Mouse (Mus musculus): ENCODE data around the gene Ano1. TPM values are rescaled to one million over a fixed set of nuclear protein-coding genes. Genes with fewer than 3 reads are reported as not detected.

The Ano1 gene
- polyA plus RNA-seq, 1 experiment from 2014 or later: 1.8 TPM

DNA sequence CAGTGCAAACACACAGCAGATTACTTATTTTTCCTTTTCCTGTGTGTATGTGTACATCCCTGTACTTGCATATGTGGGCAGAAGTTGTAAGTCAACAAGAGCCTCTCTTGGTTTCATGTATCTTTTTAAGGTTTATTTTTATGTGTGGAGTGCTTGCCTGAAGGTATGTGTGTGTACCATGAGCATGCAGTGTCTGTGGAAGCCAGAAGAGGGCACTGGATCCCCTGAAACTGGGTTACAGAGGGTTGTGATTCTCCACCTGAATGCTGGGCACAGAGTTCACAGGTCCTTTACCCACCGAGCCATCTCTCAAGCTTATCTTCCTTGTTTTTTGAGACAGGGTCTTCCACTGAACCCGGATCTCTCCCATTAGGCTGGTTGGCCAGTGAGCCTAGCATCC lies 81.9 kb downstream of the Ano1 start:
- WGBS: 91% methylated on average over 2 of the region's 2 CpGs
- no peak for ATAC-seq (ENCODE audit: insufficient number of reproducible peaks, insufficient read depth, low FRiP score, low TSS enrichment, low read depth)
- no peaks in the 10 kb centered on the region for H3K36me3 ChIP-seq
- H3K27me3 ChIP-seq: no peaks in the 10 kb centered on the region
- peaks cover 17% of the 10 kb centered on the region for H3K4me1 ChIP-seq (replicated peaks)
- H3K9ac ChIP-seq (replicated peaks): no peak overlapping the region
- no peak overlapping the region for H3K27ac ChIP-seq
- H3K4me3 ChIP-seq (replicated peaks): no peak overlapping the region
- no peaks in the 10 kb centered on the region for H3K9me3 ChIP-seq
- no peak overlapping the region for H3K4me2 ChIP-seq

DNA sequence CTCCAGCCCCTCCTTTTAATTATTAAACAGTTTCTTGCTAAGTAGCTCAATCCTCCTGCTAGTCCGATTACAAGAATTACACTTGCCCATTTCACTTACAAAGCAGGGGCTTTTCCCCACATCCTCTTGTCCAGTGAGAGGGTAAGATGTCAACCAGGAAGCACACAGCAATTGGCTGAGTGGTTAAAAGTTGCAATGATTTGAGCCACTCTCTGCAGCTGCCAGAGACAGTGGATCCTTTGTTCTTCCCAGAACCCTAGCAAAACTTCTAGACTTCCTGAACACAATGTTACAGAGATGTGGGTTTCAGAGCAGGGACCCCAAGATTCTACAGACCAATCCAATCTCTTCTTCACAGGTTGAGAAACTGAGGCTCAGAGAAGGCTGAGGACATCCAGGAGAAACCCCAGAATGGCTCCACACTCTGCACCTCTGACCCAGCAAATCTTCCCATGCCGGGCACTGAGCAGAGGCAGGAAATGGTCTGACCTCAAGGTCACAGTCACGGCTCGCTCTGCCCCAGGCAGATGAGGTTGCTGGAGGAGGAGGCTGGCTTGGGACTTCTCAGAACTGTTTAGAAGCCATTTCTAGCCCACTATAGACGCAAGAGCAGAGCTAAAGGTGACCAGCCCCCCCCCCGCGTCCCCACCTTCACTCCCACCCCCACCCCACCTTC lies 83.0 kb downstream of the Ano1 start:
- peak overlapping the region; percentile 62; the same call in 1 of the 2 replicates for H3K27ac ChIP-seq
- WGBS: 16% methylated on average over 7 of the region's 7 CpGs
- ATAC-seq (ENCODE audit: insufficient number of reproducible peaks, insufficient read depth, low FRiP score, low TSS enrichment, low read depth): no peak
- no peaks in the 10 kb centered on the region for H3K36me3 ChIP-seq
- H3K9me3 ChIP-seq: no peaks in the 10 kb centered on the region
- H3K9ac ChIP-seq (replicated peaks): no peak overlapping the region
- H3K4me2 ChIP-seq: no peak overlapping the region
- peaks cover 17% of the 10 kb centered on the region for H3K4me1 ChIP-seq (replicated peaks)
- H3K4me3 ChIP-seq (replicated peaks): no peak overlapping the region
- H3K27me3 ChIP-seq: no peaks in the 10 kb centered on the region

DNA sequence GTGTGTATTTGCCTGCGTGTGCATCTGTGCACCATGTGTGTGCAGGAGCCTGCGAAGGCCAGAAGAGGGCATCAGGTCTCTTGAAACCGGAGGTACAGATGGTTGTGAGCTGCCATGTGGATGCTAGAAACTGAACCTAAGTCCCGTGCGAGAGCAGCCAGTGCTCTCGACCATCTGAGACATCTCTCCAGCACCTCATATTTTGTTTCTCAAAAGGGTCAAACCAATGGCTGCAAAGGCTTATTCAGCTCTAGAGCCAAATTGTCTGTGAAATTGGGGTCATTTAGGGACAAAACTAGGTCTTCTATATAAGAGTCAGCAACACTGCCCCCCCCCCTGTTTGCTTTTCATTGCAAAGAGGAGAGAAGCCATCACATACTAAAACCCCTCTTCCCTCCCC lies 84.7 kb downstream of the Ano1 start:
- peaks cover 17% of the 10 kb centered on the region for H3K4me1 ChIP-seq (replicated peaks)
- H3K4me2 ChIP-seq: no peak overlapping the region
- WGBS: 88% methylated on average over 6 of the region's 6 CpGs
- no peaks in the 10 kb centered on the region for H3K36me3 ChIP-seq
- H3K4me3 ChIP-seq (replicated peaks): no peak overlapping the region
- H3K27ac ChIP-seq: no peak overlapping the region
- no peaks in the 10 kb centered on the region for H3K27me3 ChIP-seq
- no peak overlapping the region for H3K9ac ChIP-seq (replicated peaks)
- H3K9me3 ChIP-seq: no peaks in the 10 kb centered on the region
- no peak for ATAC-seq (ENCODE audit: insufficient number of reproducible peaks, insufficient read depth, low FRiP score, low TSS enrichment, low read depth)

DNA sequence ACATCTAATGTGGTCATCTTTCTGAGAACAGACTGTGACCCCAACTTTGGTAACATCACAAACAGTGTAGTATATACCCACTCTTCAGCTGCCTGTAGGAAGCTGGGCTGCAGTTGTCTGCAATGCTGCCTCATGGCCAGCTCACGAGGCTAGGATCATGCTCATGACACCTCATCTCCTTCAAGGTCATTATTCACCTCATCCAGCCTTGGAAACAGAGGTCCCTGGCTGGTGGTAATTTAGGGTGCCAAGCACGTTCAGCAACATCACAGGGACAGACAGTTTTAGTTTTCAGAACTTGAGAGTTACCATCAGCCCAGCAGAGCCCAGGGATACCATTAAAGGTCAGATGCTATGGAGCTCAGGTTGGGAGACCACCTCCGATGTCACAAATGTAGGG lies 86.2 kb downstream of the Ano1 start:
- Histone ChIP-seq H3K27me3 (no peaks in the 10 kb centered on the region), H3K9ac (replicated peaks) (no peak overlapping the region), H3K4me2 (no peak overlapping the region), H3K4me1 (replicated peaks) (peaks cover 17% of the 10 kb centered on the region), H3K9me3 (no peaks in the 10 kb centered on the region), H3K27ac (no peak overlapping the region), H3K4me3 (replicated peaks) (no peak overlapping the region), H3K36me3 (no peaks in the 10 kb centered on the region)
- 73% methylated on average over 3 of the region's 3 CpGs for WGBS
- ATAC-seq (ENCODE audit: insufficient number of reproducible peaks, insufficient read depth, low FRiP score, low TSS enrichment, low read depth): no peak

DNA sequence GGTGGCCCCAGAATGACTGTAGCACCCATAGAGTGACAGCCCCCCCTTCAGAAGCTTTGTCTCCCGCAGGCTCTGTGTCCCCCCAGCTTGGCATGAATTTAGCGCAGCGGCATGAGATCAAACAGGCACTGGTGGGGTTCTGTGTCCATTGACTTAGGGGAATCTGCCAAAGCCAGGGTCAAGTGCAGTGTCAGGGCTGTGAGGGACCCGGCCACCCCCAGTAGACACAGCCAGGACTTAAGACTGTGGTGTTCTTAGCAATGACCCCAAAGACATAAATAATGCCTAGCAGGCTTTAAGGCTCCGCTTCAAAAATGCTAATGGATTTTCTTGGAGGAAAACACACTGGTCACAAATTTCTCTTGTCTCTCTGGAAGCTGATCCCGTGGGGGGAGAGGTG lies 88.2 kb downstream of the Ano1 start:
- no peak overlapping the region for H3K4me3 ChIP-seq (replicated peaks)
- no peak overlapping the region for H3K27ac ChIP-seq
- no peaks in the 10 kb centered on the region for H3K9me3 ChIP-seq
- H3K9ac ChIP-seq (replicated peaks): no peak overlapping the region
- no peak overlapping the region for H3K4me2 ChIP-seq
- no peaks in the 10 kb centered on the region for H3K36me3 ChIP-seq
- H3K27me3 ChIP-seq: no peaks in the 10 kb centered on the region
- ATAC-seq (ENCODE audit: insufficient number of reproducible peaks, insufficient read depth, low FRiP score, low TSS enrichment, low read depth): no peak
- H3K4me1 ChIP-seq (replicated peaks): peaks cover 10% of the 10 kb centered on the region
- WGBS: 46% methylated on average over 6 of the region's 6 CpGs

DNA sequence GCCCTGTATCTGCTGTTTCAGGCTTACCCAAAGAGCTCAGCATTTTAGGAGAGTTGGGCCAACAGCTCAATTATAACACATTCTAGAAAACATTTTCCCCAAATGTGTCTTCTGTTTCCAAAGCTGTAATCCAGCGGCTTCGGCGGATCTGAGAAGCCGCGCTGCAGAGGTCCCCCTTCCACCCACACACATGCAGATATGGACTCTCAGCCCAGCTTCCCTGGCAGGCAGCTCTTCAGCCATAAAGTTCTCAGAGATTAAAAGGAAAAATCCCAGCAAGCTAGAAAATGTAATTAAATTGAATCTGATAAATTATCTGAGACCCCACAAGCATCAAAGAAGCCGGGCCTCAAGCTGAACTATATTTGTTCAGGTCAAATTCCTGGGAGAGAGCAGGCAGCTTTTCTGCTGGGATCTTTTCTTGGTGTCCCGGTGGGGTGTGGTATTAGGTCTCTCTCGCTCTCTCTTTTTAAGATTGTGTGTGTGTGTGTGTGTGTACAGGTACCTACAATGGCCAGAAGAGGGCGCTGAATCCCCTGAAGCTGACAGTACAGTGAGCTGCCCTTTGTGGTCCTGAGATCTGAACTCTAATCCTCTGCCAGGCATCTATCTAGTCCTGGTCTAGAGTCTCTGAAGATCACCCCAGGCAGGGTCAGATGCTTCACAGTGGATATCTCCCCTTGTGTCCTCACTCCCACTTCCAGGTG lies 95.4 kb downstream of the Ano1 start:
- no peak for ATAC-seq (ENCODE audit: insufficient number of reproducible peaks, insufficient read depth, low FRiP score, low TSS enrichment, low read depth)
- peak overlapping the region; percentile 57; the same call in 1 of the 2 replicates for H3K27ac ChIP-seq
- 76% methylated on average over 9 of the region's 9 CpGs for WGBS

DNA sequence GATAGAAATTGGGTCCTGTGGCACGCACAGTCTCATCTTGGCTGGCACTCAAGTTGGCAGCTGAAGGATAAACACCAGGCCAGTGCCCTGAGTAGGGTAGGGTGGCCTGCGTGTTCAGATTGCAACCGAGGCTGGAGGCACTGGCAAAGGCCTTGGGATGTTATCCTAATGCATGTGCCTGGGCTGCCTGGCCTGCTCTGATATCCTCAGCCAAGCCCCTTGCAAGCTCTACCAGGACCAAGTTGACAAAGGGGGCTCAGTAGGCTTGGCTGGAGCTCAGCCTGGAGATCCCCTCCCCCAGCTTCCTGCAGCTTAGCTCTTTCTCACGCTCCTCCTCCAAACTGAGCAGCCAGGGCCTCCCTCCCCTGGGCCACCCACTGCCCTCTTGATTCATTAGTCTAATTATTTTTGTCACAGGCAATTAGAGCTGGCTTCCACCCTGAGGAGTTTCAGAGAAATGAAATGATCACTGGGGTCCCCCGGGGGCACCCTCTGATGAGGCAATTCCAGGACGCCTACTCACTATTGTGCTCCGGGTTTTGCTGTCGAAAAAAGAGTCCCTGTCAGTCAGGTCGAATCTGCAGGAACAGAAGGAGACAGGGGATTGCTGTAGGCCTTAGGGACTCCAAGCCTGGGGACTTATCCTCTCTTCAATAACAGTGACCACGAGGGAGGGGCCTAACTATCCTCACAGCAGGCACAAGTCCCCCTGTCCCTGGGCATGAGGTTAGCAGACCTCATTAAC lies 97.9 kb downstream of the Ano1 start:
- Histone ChIP-seq H3K9ac (replicated peaks) (0 out of 2 replicates have a peak overlapping the region, but pooled peaks have one; percentile 8), H3K27me3 (no peaks in the 10 kb centered on the region)

More for the DNA sequence above, 95.4 kb downstream of the Ano1 start:
- no peaks in the 10 kb centered on the region for H3K36me3 ChIP-seq
- H3K4me2 ChIP-seq: no peak overlapping the region
- H3K9ac ChIP-seq (replicated peaks): no peak overlapping the region
- H3K27me3 ChIP-seq: no peaks in the 10 kb centered on the region
- no peak overlapping the region for H3K4me3 ChIP-seq (replicated peaks)
- H3K9me3 ChIP-seq: no peaks in the 10 kb centered on the region
- peaks cover 21% of the 10 kb centered on the region for H3K4me1 ChIP-seq (replicated peaks)

DNA sequence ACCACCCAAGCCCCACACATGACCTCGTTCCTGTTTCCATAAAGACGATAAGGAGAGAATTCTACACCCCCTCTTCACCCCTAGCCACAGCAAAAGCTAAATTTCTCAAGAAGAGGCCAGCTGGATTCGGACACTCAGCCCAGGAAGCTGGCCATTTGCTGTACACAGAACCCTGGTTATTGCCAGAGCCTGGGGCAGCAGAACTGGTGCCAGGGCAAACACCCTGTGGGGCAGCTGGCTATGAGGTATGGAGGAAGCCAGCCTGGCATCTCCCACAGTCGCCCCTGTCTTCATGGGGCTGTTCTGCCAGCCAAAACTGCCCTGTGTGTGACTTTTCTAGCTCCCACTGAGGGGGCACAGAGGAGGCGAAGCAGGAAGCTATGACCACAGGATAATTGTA lies 104.2 kb downstream of the Ano1 start:
- H3K9ac ChIP-seq (replicated peaks): no peak overlapping the region
- H3K4me3 ChIP-seq (replicated peaks): no peak overlapping the region
- no peak overlapping the region for H3K4me2 ChIP-seq
- no peaks in the 10 kb centered on the region for H3K9me3 ChIP-seq
- ATAC-seq (ENCODE audit: insufficient number of reproducible peaks, insufficient read depth, low FRiP score, low TSS enrichment, low read depth): no peak
- H3K36me3 ChIP-seq: no peaks in the 10 kb centered on the region
- H3K27ac ChIP-seq: no peak overlapping the region
- H3K4me1 ChIP-seq (replicated peaks): peaks cover 3% of the 10 kb centered on the region; the same call in 1 of the 2 replicates
- no peaks in the 10 kb centered on the region for H3K27me3 ChIP-seq
- 69% methylated on average over 5 of the region's 5 CpGs for WGBS

More for the DNA sequence above, 97.9 kb downstream of the Ano1 start:
- 23% methylated on average over 10 of the region's 10 CpGs for WGBS
- Histone ChIP-seq H3K27ac (peak overlapping the region; percentile 68), H3K4me2 (peak overlapping the region; percentile 23; the same call in 1 of the 2 replicates), H3K4me1 (replicated peaks) (peaks cover 21% of the 10 kb centered on the region), H3K9me3 (no peaks in the 10 kb centered on the region), H3K4me3 (replicated peaks) (no peak overlapping the region), H3K36me3 (no peaks in the 10 kb centered on the region)
- ATAC-seq (ENCODE audit: insufficient number of reproducible peaks, insufficient read depth, low FRiP score, low TSS enrichment, low read depth): peak; percentile 72; the same call in 1 of the 2 replicates

DNA sequence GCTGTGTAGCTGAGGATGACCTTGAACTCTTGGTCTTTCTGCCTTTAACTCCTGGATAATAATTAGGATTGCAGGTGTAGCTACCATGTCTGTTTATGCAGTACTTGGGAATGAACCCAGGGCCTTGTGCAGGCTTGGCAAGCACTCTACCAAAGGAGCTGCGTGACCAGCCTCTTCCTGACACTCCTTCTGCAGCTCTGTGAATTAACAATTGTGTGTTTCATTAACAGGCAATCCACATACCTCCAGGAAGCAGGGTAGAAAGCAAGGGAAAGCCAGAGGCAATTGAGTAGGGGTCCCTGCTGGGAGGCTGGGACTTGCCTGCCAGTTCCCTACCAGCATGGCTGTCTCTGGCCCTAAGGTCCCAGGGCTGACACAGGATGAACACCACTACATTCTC lies 111.0 kb downstream of the Ano1 start:
- no peaks in the 10 kb centered on the region for H3K36me3 ChIP-seq
- no peaks in the 10 kb centered on the region for H3K9me3 ChIP-seq
- ATAC-seq (ENCODE audit: insufficient number of reproducible peaks, insufficient read depth, low FRiP score, low TSS enrichment, low read depth): no peak
- H3K4me3 ChIP-seq (replicated peaks): no peak overlapping the region
- H3K27me3 ChIP-seq: no peaks in the 10 kb centered on the region; the same call in 1 of the 2 replicates
- 72% methylated on average over 1 of the region's 1 CpGs for WGBS
- H3K9ac ChIP-seq (replicated peaks): no peak overlapping the region
- no peak overlapping the region for H3K4me2 ChIP-seq
- no peak overlapping the region for H3K27ac ChIP-seq
- H3K4me1 ChIP-seq (replicated peaks): no peaks in the 10 kb centered on the region

DNA sequence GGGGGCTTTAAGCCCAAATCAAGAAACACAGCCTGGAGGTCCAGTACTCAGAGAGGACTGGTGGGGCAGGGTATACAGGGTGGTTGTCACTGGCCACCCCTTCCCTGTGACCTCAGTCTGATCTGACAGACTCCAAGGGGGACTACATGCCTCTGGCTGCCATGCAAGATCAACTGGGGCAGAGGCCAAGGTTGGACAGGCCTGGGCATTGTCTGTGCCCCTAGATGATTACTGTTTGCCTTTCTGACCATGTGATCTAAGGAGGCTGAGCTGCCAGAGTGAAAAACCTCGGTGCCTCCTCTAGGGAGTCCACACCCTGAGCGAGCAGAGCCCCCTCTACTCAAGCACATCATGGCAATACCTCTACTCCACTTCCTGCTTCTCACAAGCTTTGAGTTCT lies 115.8 kb downstream of the Ano1 start:
- Histone ChIP-seq H3K9me3 (no peaks in the 10 kb centered on the region), H3K27ac (no peak overlapping the region), H3K4me2 (no peak overlapping the region), H3K36me3 (no peaks in the 10 kb centered on the region), H3K4me1 (replicated peaks) (no peaks in the 10 kb centered on the region), H3K9ac (replicated peaks) (0 out of 2 replicates have a peak overlapping the region, but pooled peaks have one; percentile 4), H3K4me3 (replicated peaks) (no peak overlapping the region), H3K27me3 (no peaks in the 10 kb centered on the region; the same call in none of the 2 replicates)
- WGBS: 66% methylated on average over 2 of the region's 2 CpGs
- ATAC-seq (ENCODE audit: insufficient number of reproducible peaks, insufficient read depth, low FRiP score, low TSS enrichment, low read depth): no peak

DNA sequence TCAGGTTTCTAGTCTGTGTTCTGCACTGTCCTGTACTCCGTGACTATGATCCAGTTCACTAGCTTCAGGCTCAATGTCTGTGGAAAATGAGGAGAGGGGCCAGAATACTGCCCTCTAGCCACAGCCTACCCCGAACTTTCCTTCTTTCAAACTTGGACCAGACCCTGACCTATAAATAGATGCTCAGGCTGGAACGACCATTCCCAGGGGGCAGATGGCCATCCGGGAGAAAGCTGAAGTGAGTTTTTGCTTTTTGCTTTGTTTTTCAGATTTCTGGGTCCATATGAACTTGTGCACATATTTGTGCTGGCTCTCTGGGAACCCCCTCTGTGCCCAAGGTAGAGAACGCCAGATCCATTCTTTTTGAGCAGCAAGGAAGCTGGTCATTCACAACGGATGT lies 116.9 kb downstream of the Ano1 start:
- Histone ChIP-seq H3K4me3 (replicated peaks) (no peak overlapping the region), H3K9me3 (no peaks in the 10 kb centered on the region), H3K4me2 (no peak overlapping the region), H3K4me1 (replicated peaks) (no peaks in the 10 kb centered on the region), H3K9ac (replicated peaks) (no peak overlapping the region), H3K36me3 (no peaks in the 10 kb centered on the region), H3K27me3 (peaks cover 2% of the 10 kb centered on the region), H3K27ac (no peak overlapping the region)
- 70% methylated on average over 6 of the region's 6 CpGs for WGBS
- no peak for ATAC-seq (ENCODE audit: insufficient number of reproducible peaks, insufficient read depth, low FRiP score, low TSS enrichment, low read depth)
